ENCODE assay signal across 10 mouse cellular contexts in the genomic region with DNA sequence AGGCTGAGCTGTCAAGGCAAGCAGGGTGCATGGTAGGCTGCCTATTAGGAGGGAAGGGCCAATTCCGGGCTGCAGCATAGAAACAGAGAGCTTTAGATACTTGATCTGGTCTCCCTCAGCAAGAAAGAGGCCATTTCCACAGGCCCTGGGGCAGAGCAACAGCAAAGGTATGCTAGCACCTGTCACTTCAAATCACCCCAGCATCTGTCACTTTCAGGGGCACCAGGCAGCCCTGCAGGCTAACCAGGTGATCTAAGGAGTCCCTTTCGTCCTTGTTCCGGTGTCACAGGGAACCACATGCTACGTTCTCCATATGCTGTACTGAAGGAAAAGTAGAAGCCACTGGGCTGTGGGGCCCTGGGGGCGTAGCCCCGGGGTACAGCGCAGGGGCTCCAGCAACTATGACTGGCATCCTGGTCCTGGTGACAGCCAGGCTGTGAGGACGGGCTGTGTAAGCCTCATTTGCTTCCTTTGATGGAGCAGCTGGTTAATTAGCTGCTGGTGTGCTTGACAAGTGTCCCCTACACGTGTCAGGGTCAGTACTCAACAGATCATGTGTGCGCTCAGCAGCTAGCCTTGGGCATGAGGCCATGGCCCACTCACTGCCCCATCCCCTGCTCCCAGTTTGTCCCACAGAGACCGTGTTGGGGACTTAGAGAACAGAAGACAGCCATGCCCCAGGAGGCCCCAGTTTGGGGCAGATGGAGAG. TPM values are rescaled to one million over a fixed set of nuclear protein-coding genes. Genes with fewer than 3 reads are reported as not detected.
DNase-seq lines count a peak whose midpoint lies in the region; ATAC-seq and TF ChIP-seq lines count a peak whose summit lies in the region.
"Had no signal": no experiment of that assay in that cellular context is flagged by ENCODE, and none has a peak within 500 bp of the region (broad histone marks: within the 10 kb centered on the region; RNA-seq: fewer than 3 reads in every experiment).

No protein-coding gene starts in this region.

- no peak overlapping the region for H3K4me3 ChIP-seq in heart, adult 2 months
- H3K4me3 ChIP-seq in embryonic facial prominence, embryonic 13.5 days, result no peak overlapping the region
- no peak overlapping the region for H3K4me3 ChIP-seq in hindbrain, embryonic 15.5 days

- TF ChIP-seq CTCF in heart, adult 2 months (IDR thresholded peaks at IDR 0.05), result no peak

- TF ChIP-seq POLR2A in heart, adult 2 months (IDR thresholded peaks at IDR 0.05; ENCODE audit: insufficient read depth, low read depth, low read length), result no peak

- H3K9ac ChIP-seq in heart, adult 2 months (ENCODE audit: low read depth, low read length), result no peak overlapping the region
- 0 out of 2 replicates have a peak overlapping the region, but pooled peaks have one; percentile 6 for H3K9ac ChIP-seq in embryonic facial prominence, embryonic 13.5 days
- no peak overlapping the region for H3K9ac ChIP-seq in hindbrain, embryonic 15.5 days
- H3K9ac ChIP-seq: liver, postnatal 0 days had no signal

- no peaks in the 10 kb centered on the region for H3K79me2 ChIP-seq in heart, adult 2 months (replicated peaks; ENCODE audit: control insufficient read depth, insufficient read depth, low read length)

- peak overlapping the region; percentile 33 for H3K27ac ChIP-seq in heart, adult 2 months
- no peak overlapping the region for H3K27ac ChIP-seq in embryonic facial prominence, embryonic 13.5 days
- 0 out of 2 replicates have a peak overlapping the region, but pooled peaks have one; percentile 8 for H3K27ac ChIP-seq in hindbrain, embryonic 15.5 days (replicated peaks)

- WGBS in heart, adult 2 months, result 72% methylated on average over 11 of the region's 11 CpGs
- 56% methylated on average over 11 of the region's 11 CpGs for WGBS in embryonic facial prominence, embryonic 13.5 days
- 52% methylated on average over 11 of the region's 11 CpGs for WGBS in hindbrain, embryonic 15.5 days

- H3K4me1 ChIP-seq in heart, adult 2 months (ENCODE audit: control insufficient read depth, insufficient read depth, low read length), result peaks cover 4% of the 10 kb centered on the region
- H3K4me1 ChIP-seq in embryonic facial prominence, embryonic 13.5 days, result peaks cover 41% of the 10 kb centered on the region
- peaks cover 14% of the 10 kb centered on the region for H3K4me1 ChIP-seq in hindbrain, embryonic 15.5 days (replicated peaks)

- DNase-seq in heart, adult 2 months, result no peak
- no peak for DNase-seq in heart, adult 8-10 months (ENCODE audit: low spot score)
- peak; percentile 44 for DNase-seq in Muller cell, postnatal 12 days (ENCODE audit: inconsistent ontology term)
- DNase-seq in layer of hippocampus, adult 8-10 months (ENCODE audit: low spot score in 2 of 2), result no peak
- no peak for DNase-seq in frontal cortex, postnatal 10 days (ENCODE audit: low spot score in 2 of 2)
- DNase-seq in yolk sac, embryonic 10.5 days (ENCODE audit: low spot score), result no peak
- DNase-seq: kidney, adult 9 months; liver, postnatal 0 days had no signal

- H3K9me3 ChIP-seq in embryonic facial prominence, embryonic 13.5 days, result no peaks in the 10 kb centered on the region
- H3K9me3 ChIP-seq in hindbrain, embryonic 15.5 days, result no peaks in the 10 kb centered on the region

- H3K36me3 ChIP-seq in heart, adult 2 months (ENCODE audit: control insufficient read depth, insufficient read depth, low read length), result no peaks in the 10 kb centered on the region
- H3K36me3 ChIP-seq in embryonic facial prominence, embryonic 13.5 days, result no peaks in the 10 kb centered on the region
- peaks cover 21% of the 10 kb centered on the region for H3K36me3 ChIP-seq in hindbrain, embryonic 15.5 days

- TF ChIP-seq EP300 in heart, adult 2 months (IDR thresholded peaks at IDR 0.05; ENCODE audit: insufficient read depth, low read depth, low read length), result 0 out of 2 replicates have a peak, but pooled peaks have one; percentile 40

- ATAC-seq in embryonic facial prominence, embryonic 13.5 days (ENCODE audit: insufficient number of reproducible peaks, insufficient read depth, low FRiP score, low TSS enrichment, low read depth), result no peak
- ATAC-seq in hindbrain, embryonic 15.5 days (ENCODE audit: low FRiP score, low read depth), result peak; percentile 40; the same call in 1 of the 2 replicates
- ATAC-seq: liver, postnatal 0 days had no signal

- H3K27me3 ChIP-seq in heart, adult 2 months (ENCODE audit: control insufficient read depth, insufficient read depth, low read length), result no peaks in the 10 kb centered on the region
- no peaks in the 10 kb centered on the region for H3K27me3 ChIP-seq in embryonic facial prominence, embryonic 13.5 days
- no peaks in the 10 kb centered on the region for H3K27me3 ChIP-seq in hindbrain, embryonic 15.5 days

- intact Hi-C loops in heart, adult 2 months (cut with DNase I), result no loop called here

- H3K4me2 ChIP-seq in embryonic facial prominence, embryonic 13.5 days, result no peak overlapping the region
- no peak overlapping the region for H3K4me2 ChIP-seq in hindbrain, embryonic 15.5 days

RNA-seq across cellular contexts. Expression of a gene that starts 14.8 kb away (rescaled TPM):
- total RNA-seq in heart, adult 2 months (2021), result 10 to 100 TPM; 21.5 to 26.3 TPM
- 30.7 and 32.2 TPM in 2 replicates for polyA plus RNA-seq in heart, adult 2 months (2012; rRNA removed)
- 10 to 100 TPM; 19.7 to 30.7 (median 24.3) TPM for total RNA-seq in heart, adult 8-10 months (2022)
- 10.8 and 11.3 TPM in 2 replicates for polyA plus RNA-seq in embryonic facial prominence, embryonic 13.5 days (2015; fragmentation: Nextera tagmentation; extraction: Ambion mirVana)
- 43.8 and 49.3 TPM in 2 replicates for polyA plus RNA-seq in hindbrain, embryonic 15.5 days (2015; fragmentation: Nextera tagmentation; extraction: Ambion mirVana)
- total RNA-seq in layer of hippocampus, adult 8-10 months (2022), result 10 to 100 TPM; 17.4 to 32.6 (median 21.4) TPM

RNA-seq across cellular contexts. Expression of a gene that starts 43.0 kb away (rescaled TPM):
- 100 to 1,000 TPM; 214 to 275 TPM for total RNA-seq in heart, adult 2 months (2021)
- polyA plus RNA-seq in heart, adult 2 months (2012; rRNA removed), result 193 and 266 TPM in 2 replicates
- 100 to 1,000 TPM; 129 to 268 (median 205) TPM for total RNA-seq in heart, adult 8-10 months (2022)
- 1,619 and 1,744 TPM in 2 replicates for polyA plus RNA-seq in embryonic facial prominence, embryonic 13.5 days (2015; fragmentation: Nextera tagmentation; extraction: Ambion mirVana)
- polyA plus RNA-seq in hindbrain, embryonic 15.5 days (2015; fragmentation: Nextera tagmentation; extraction: Ambion mirVana), result 286 and 303 TPM in 2 replicates
- total RNA-seq in layer of hippocampus, adult 8-10 months (2022), result 10 to 100 TPM; 16.8 to 24.1 (median 21.3) TPM

Comparison
In these comparisons a context has a peak if more than half of its experiments do, and no peak if none do; other contexts are left out.
1. RNA of a gene that starts 43.0 kb away (total RNA-seq): 214 to 275 TPM in heart, adult 2 months and 129 to 268 TPM in heart, adult 8-10 months; 16.8 to 24.1 TPM in layer of hippocampus, adult 8-10 months; every median in the first group is over 4 times any median in the second.